25 mouse cellular contexts compared by ENCODE assay signal in the genomic region with DNA sequence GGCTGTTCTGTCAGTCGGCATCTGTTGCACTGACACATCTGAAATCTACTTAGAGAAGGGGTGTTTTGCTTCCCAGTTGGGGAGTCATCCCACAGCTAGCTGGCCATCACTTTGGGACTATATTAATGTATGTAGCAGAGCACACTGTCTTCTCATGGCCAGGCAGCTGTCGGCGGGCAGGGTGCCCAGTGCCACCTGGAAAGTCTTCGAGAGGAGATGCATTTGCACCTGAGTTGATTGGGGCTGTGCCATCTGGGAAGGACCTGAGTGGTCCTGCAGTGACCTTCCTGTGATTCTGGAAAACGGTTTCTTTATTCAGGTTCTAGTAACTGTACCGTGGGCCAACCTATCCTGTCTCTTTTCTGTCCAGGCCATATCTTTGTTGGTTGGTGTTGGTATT. TPM values are rescaled to one million over a fixed set of nuclear protein-coding genes. Genes with fewer than 3 reads are reported as not detected.
A peak's percentile ranks its signal among the peaks of the same experiment; 100 is the strongest.
DNase-seq lines count a peak whose midpoint lies in the region; TF ChIP-seq lines count a peak whose summit lies in the region.
"Had no signal": no experiment of that assay in that cellular context is flagged by ENCODE, and none has a peak within 500 bp of the region (broad histone marks: within the 10 kb centered on the region; RNA-seq: fewer than 3 reads in every experiment).

No protein-coding gene starts in this region.

- DNase-seq in cerebellum, adult 2 months: peak; percentile 23 to 39
- no peak for DNase-seq in cerebellum, adult 11 months
- peak; percentile 47 to 48 for DNase-seq in cerebellum, postnatal 14 days
- DNase-seq in cerebellum, postnatal 4 days (ENCODE audit: low spot score in 2 of 2): no peak
- DNase-seq in heart, adult 11 months: peak; percentile 31
- no peak for DNase-seq in heart, postnatal 36 days
- DNase-seq: adrenal gland, adult 8-10 months; adrenal gland, postnatal 14 days; adrenal gland, postnatal 36 days; B cell, adult 2 months; cerebellum, adult 9-11 months; embryo, embryonic 11 days; forebrain, postnatal 0 days had no signal

- no peak for TF ChIP-seq POLR2A in cerebellum, adult 2 months (IDR thresholded peaks at IDR 0.05; ENCODE audit: borderline replicate concordance, insufficient read depth, low read length)

- H3K27me3 ChIP-seq in cerebellum, adult 2 months (ENCODE audit: control insufficient read depth, insufficient read depth, low read length): no peaks in the 10 kb centered on the region
- H3K27me3 ChIP-seq: CH12.LX; embryonic facial prominence, embryonic 12.5 days; forebrain, embryonic 13.5 days; forebrain, embryonic 15.5 days; Patski had no signal

- no peak overlapping the region for H3K27ac ChIP-seq in cerebellum, adult 2 months (ENCODE audit: insufficient read depth, low read length)
- H3K27ac ChIP-seq: embryonic facial prominence, embryonic 10.5 days; embryonic facial prominence, embryonic 12.5 days; forebrain, embryonic 13.5 days; forebrain, embryonic 15.5 days had no signal

- intact Hi-C loops in heart, postnatal 36 days (cut with DNase I): no loop called here

- TF ChIP-seq CTCF in cerebellum, adult 2 months (IDR thresholded peaks at IDR 0.05; ENCODE audit: borderline replicate concordance, insufficient read depth, low read depth, low read length): no peak

- H3K4me1 ChIP-seq in cerebellum, adult 2 months (ENCODE audit: control insufficient read depth, insufficient read depth, low read length): peaks cover 16% of the 10 kb centered on the region
- H3K4me1 ChIP-seq: embryonic facial prominence, embryonic 10.5 days; embryonic facial prominence, embryonic 12.5 days; forebrain, embryonic 13.5 days; forebrain, embryonic 15.5 days had no signal

- H3K4me3 ChIP-seq in cerebellum, adult 2 months (replicated peaks; ENCODE audit: insufficient read depth, low read depth, low read length): no peak overlapping the region
- H3K4me3 ChIP-seq: embryonic facial prominence, embryonic 10.5 days; embryonic facial prominence, embryonic 12.5 days; forebrain, embryonic 13.5 days; forebrain, embryonic 15.5 days had no signal

- WGBS in cerebellum, adult 2 months: 38% methylated on average over 6 of the region's 6 CpGs

RNA-seq across cellular contexts. Expression of a gene that starts 37.8 kb away (rescaled TPM):
- polyA plus RNA-seq in cerebellum, adult 2 months (2012; rRNA removed): 0.13 and 0.27 TPM in 2 replicates
- 1 to 10 TPM; 3.5 to 5.5 TPM for total RNA-seq in heart, postnatal 36 days (2021)
- total RNA-seq: adrenal gland, adult 18-20 months; adrenal gland, adult 8-10 months; adrenal gland, postnatal 36 days; CH12.LX; common myeloid progenitor, adult 5-6 weeks; forebrain, postnatal 0 days had no signal
- polyA plus RNA-seq: activated CD4-positive, CD25-positive, alpha-beta regulatory T cell, adult 4 months; brain, embryonic 14.5 days; CD4-positive, CD25-positive, alpha-beta regulatory T cell, adult 4 months; embryonic facial prominence, embryonic 14.5 days; forebrain, embryonic 13.5 days; forebrain, embryonic 15.5 days; forebrain, postnatal 0 days; Patski had no signal

RNA-seq across cellular contexts. Expression of a gene that starts 54.6 kb away (rescaled TPM):
- polyA plus RNA-seq in cerebellum, adult 2 months (2012; rRNA removed): 21.2 and 24.7 TPM in 2 replicates
- total RNA-seq in heart, postnatal 36 days (2021): 10 to 100 TPM; 18.5 to 20.7 TPM

RNA-seq across cellular contexts. Expression of a gene that starts 54.7 kb away (rescaled TPM):
- polyA plus RNA-seq in cerebellum, adult 2 months (2012; rRNA removed): 77.0 and 81.3 TPM in 2 replicates
- 10 to 100 TPM; 19.3 to 24.8 TPM for total RNA-seq in heart, postnatal 36 days (2021)

Comparison
In these comparisons a context has a peak if more than half of its experiments do, and no peak if none do; other contexts are left out.
1. DNase-seq: peak in cerebellum, adult 2 months (2 of 2), cerebellum, postnatal 14 days (2 of 2) and heart, adult 11 months (single experiment); none in cerebellum, adult 11 months (single experiment), cerebellum, postnatal 4 days (0 of 2) and heart, postnatal 36 days (0 of 2).